ENCODE assay signal across 21 mouse cellular contexts in genomic region chr2:115338178-115338577, GRCm38 (mm10).
DNase-seq lines count a peak whose midpoint lies in the region; ATAC-seq and TF ChIP-seq lines count a peak whose summit lies in the region.
"Had no signal": no experiment of that assay in that cellular context is flagged by ENCODE, and none has a peak within 500 bp of the region (broad histone marks: within the 10 kb centered on the region; RNA-seq: fewer than 3 reads in every experiment).

No protein-coding gene starts in this region.

- no peak overlapping the region for H3K27ac ChIP-seq in hindbrain, embryonic 11.5 days (ENCODE audit: low read depth, low read length)
- no peak overlapping the region for H3K27ac ChIP-seq in hindbrain, postnatal 0 days
- H3K27ac ChIP-seq in neural tube, embryonic 14.5 days (ENCODE audit: low read depth, low read length), result no peak overlapping the region
- H3K27ac ChIP-seq in embryonic facial prominence, embryonic 10.5 days (replicated peaks), result no peak overlapping the region; the same call in 1 of the 2 replicates
- no peak overlapping the region for H3K27ac ChIP-seq in liver, postnatal 0 days (ENCODE audit: low read depth)
- H3K27ac ChIP-seq: limb, embryonic 13.5 days; liver, embryonic 13.5 days; neural tube, embryonic 13.5 days had no signal

- no peaks in the 10 kb centered on the region for H3K9me3 ChIP-seq in hindbrain, embryonic 11.5 days (ENCODE audit: control insufficient read depth, low read length)
- no peaks in the 10 kb centered on the region for H3K9me3 ChIP-seq in hindbrain, postnatal 0 days (ENCODE audit: low read length)
- no peaks in the 10 kb centered on the region for H3K9me3 ChIP-seq in neural tube, embryonic 14.5 days (ENCODE audit: control insufficient read depth, low read length)
- no peaks in the 10 kb centered on the region for H3K9me3 ChIP-seq in embryonic facial prominence, embryonic 10.5 days
- H3K9me3 ChIP-seq in liver, postnatal 0 days (ENCODE audit: low read length), result no peaks in the 10 kb centered on the region
- H3K9me3 ChIP-seq: heart, embryonic 12.5 days; limb, embryonic 13.5 days; liver, embryonic 13.5 days; neural tube, embryonic 13.5 days had no signal

- 0 out of 2 replicates have a peak, but pooled peaks have one; percentile 60 for ATAC-seq in hindbrain, embryonic 11.5 days (ENCODE audit: low FRiP score)
- ATAC-seq in hindbrain, postnatal 0 days, result no peak
- peak; percentile 34; the same call in 1 of the 2 replicates for ATAC-seq in neural tube, embryonic 14.5 days (ENCODE audit: low read depth)
- no peak for ATAC-seq in liver, postnatal 0 days
- ATAC-seq: hindbrain, embryonic 16.5 days had no signal

- H3K9ac ChIP-seq in hindbrain, embryonic 11.5 days (ENCODE audit: low read depth, low read length), result no peak overlapping the region
- no peak overlapping the region for H3K9ac ChIP-seq in hindbrain, postnatal 0 days (replicated peaks; ENCODE audit: low read length)
- no peak overlapping the region for H3K9ac ChIP-seq in neural tube, embryonic 14.5 days (replicated peaks; ENCODE audit: low read depth, low read length)
- H3K9ac ChIP-seq in liver, postnatal 0 days (replicated peaks), result no peak overlapping the region
- H3K9ac ChIP-seq: heart, embryonic 12.5 days; limb, embryonic 13.5 days; liver, embryonic 13.5 days; neural tube, embryonic 13.5 days had no signal

- H3K4me3 ChIP-seq in hindbrain, embryonic 11.5 days (ENCODE audit: low read depth, low read length), result no peak overlapping the region
- no peak overlapping the region for H3K4me3 ChIP-seq in hindbrain, postnatal 0 days (ENCODE audit: low read length)
- no peak overlapping the region for H3K4me3 ChIP-seq in neural tube, embryonic 14.5 days (ENCODE audit: low read depth, low read length)
- H3K4me3 ChIP-seq in embryonic facial prominence, embryonic 10.5 days, result no peak overlapping the region
- H3K4me3 ChIP-seq in liver, postnatal 0 days (ENCODE audit: low read depth, low read length), result no peak overlapping the region
- H3K4me3 ChIP-seq: heart, embryonic 12.5 days; limb, embryonic 13.5 days; liver, embryonic 13.5 days; neural tube, embryonic 13.5 days had no signal

- WGBS in hindbrain, embryonic 11.5 days, result 31% methylated on average over 7 of the region's 7 CpGs
- 27% methylated on average over 7 of the region's 7 CpGs for WGBS in hindbrain, postnatal 0 days
- WGBS in neural tube, embryonic 14.5 days, result 36% methylated on average over 7 of the region's 7 CpGs
- 30% methylated on average over 7 of the region's 7 CpGs for WGBS in embryonic facial prominence, embryonic 10.5 days
- 41% methylated on average over 7 of the region's 7 CpGs for WGBS in liver, postnatal 0 days (ENCODE audit: insufficient replicate concordance)

- peaks cover 3% of the 10 kb centered on the region; the same call in 1 of the 2 replicates for H3K27me3 ChIP-seq in hindbrain, embryonic 11.5 days (ENCODE audit: control insufficient read depth, insufficient read depth, low read length)
- no peaks in the 10 kb centered on the region for H3K27me3 ChIP-seq in hindbrain, postnatal 0 days (ENCODE audit: insufficient read depth, low read length)
- H3K27me3 ChIP-seq in neural tube, embryonic 14.5 days (ENCODE audit: control insufficient read depth, insufficient read depth, low read length), result no peaks in the 10 kb centered on the region
- H3K27me3 ChIP-seq in embryonic facial prominence, embryonic 10.5 days (replicated peaks; ENCODE audit: low read depth, poor library complexity, severe bottlenecking), result peaks cover 14% of the 10 kb centered on the region; the same call in 1 of the 2 replicates
- H3K27me3 ChIP-seq in liver, postnatal 0 days (ENCODE audit: insufficient read depth, low read length), result no peaks in the 10 kb centered on the region
- H3K27me3 ChIP-seq: heart, embryonic 12.5 days; liver, embryonic 13.5 days; neural tube, embryonic 13.5 days had no signal

- peak; percentile 28 for DNase-seq in hindbrain, embryonic 11.5 days (ENCODE audit: low spot score)
- DNase-seq in hindbrain, postnatal 0 days (ENCODE audit: low spot score), result no peak
- DNase-seq in neural tube, embryonic 10.5 days (ENCODE audit: extremely low spot score, low spot score), result no peak
- DNase-seq in embryonic facial prominence, embryonic 10.5 days (ENCODE audit: low spot score), result peak; percentile 16
- no peak for DNase-seq in ovary, adult 18-20 months (ENCODE audit: low spot score)
- DNase-seq in spleen, adult 12 weeks (ENCODE audit: low spot score), result no peak
- DNase-seq in liver, postnatal 0 days, result no peak
- DNase-seq: adrenal gland, adult 8-10 months; B cell, adult 2 months; cerebellum, adult 9-10 months; gastrocnemius, postnatal 10 days; heart, adult 11 months; heart, postnatal 14 days; kidney, adult 11 months; kidney, postnatal 10 days; liver, embryonic 13.5 days had no signal

- no peaks in the 10 kb centered on the region for H3K4me1 ChIP-seq in hindbrain, embryonic 11.5 days (replicated peaks; ENCODE audit: control insufficient read depth, insufficient read depth, low read length)
- no peaks in the 10 kb centered on the region for H3K4me1 ChIP-seq in hindbrain, postnatal 0 days (ENCODE audit: insufficient read depth, low read length)
- H3K4me1 ChIP-seq in neural tube, embryonic 14.5 days (ENCODE audit: control insufficient read depth, insufficient read depth, low read length), result no peaks in the 10 kb centered on the region
- peaks cover 7% of the 10 kb centered on the region for H3K4me1 ChIP-seq in embryonic facial prominence, embryonic 10.5 days
- H3K4me1 ChIP-seq in liver, postnatal 0 days (ENCODE audit: insufficient read depth), result no peaks in the 10 kb centered on the region
- H3K4me1 ChIP-seq: limb, embryonic 13.5 days; liver, embryonic 13.5 days; neural tube, embryonic 13.5 days had no signal

- no peaks in the 10 kb centered on the region for H3K36me3 ChIP-seq in hindbrain, embryonic 11.5 days (ENCODE audit: control insufficient read depth, insufficient read depth, low read length)
- H3K36me3 ChIP-seq in hindbrain, postnatal 0 days (ENCODE audit: insufficient read depth, low read length), result no peaks in the 10 kb centered on the region
- no peaks in the 10 kb centered on the region for H3K36me3 ChIP-seq in neural tube, embryonic 14.5 days (ENCODE audit: control insufficient read depth, insufficient read depth, low read length)
- no peaks in the 10 kb centered on the region for H3K36me3 ChIP-seq in embryonic facial prominence, embryonic 10.5 days (replicated peaks)
- no peaks in the 10 kb centered on the region for H3K36me3 ChIP-seq in liver, postnatal 0 days (replicated peaks; ENCODE audit: insufficient read depth, low read length)
- H3K36me3 ChIP-seq: heart, embryonic 12.5 days; limb, embryonic 13.5 days; liver, embryonic 13.5 days; neural tube, embryonic 13.5 days had no signal

- no peak overlapping the region for H3K4me2 ChIP-seq in hindbrain, embryonic 11.5 days (replicated peaks; ENCODE audit: low read depth, low read length)
- no peak overlapping the region for H3K4me2 ChIP-seq in hindbrain, postnatal 0 days (ENCODE audit: low read depth, low read length)
- no peak overlapping the region for H3K4me2 ChIP-seq in neural tube, embryonic 14.5 days (ENCODE audit: low read depth, low read length)
- H3K4me2 ChIP-seq in liver, postnatal 0 days (ENCODE audit: low read depth, low read length), result no peak overlapping the region
- H3K4me2 ChIP-seq: heart, embryonic 12.5 days; limb, embryonic 13.5 days; liver, embryonic 13.5 days; neural tube, embryonic 13.5 days had no signal

- no peak for TF ChIP-seq CTCF in hindbrain, postnatal 0 days (IDR thresholded peaks at IDR 0.05; ENCODE audit: low read depth)
- no peak for TF ChIP-seq CTCF in liver, postnatal 0 days (IDR thresholded peaks at IDR 0.05; ENCODE audit: low read depth)

- TF ChIP-seq EP300 in liver, postnatal 0 days (IDR thresholded peaks at IDR 0.05; ENCODE audit: low read depth), result no peak

Comparison
In these comparisons a context has a peak if more than half of its experiments do, and no peak if none do; other contexts are left out.
1. ATAC-seq: peak in hindbrain, embryonic 11.5 days (single experiment) and neural tube, embryonic 14.5 days (single experiment); none in hindbrain, postnatal 0 days (single experiment) and liver, postnatal 0 days (single experiment).
2. DNase-seq: peak in hindbrain, embryonic 11.5 days (single experiment) and embryonic facial prominence, embryonic 10.5 days (single experiment); none in hindbrain, postnatal 0 days (single experiment), neural tube, embryonic 10.5 days (single experiment), ovary, adult 18-20 months (single experiment), spleen, adult 12 weeks (single experiment) and liver, postnatal 0 days (single experiment).